ENCODE assay signal across 7 mouse cellular contexts in genomic region chr1:130715561-130716217, GRCm38 (mm10). TPM values are rescaled to one million over a fixed set of nuclear protein-coding genes. Genes with fewer than 3 reads are reported as not detected.
A peak's percentile ranks its signal among the peaks of the same experiment; 100 is the strongest.
DNase-seq lines count a peak whose midpoint lies in the region; ATAC-seq lines count a peak whose summit lies in the region.

Gene Gm29427, minus strand, starts transcription at chr1:130715799.

- H3K27me3 ChIP-seq in embryonic facial prominence, embryonic 10.5 days (replicated peaks; ENCODE audit: low read depth, poor library complexity, severe bottlenecking): peaks cover 20% of the 10 kb centered on the region
- H3K27me3 ChIP-seq in limb, embryonic 11.5 days (ENCODE audit: control insufficient read depth, insufficient read depth, low read length): no peaks in the 10 kb centered on the region
- no peaks in the 10 kb centered on the region for H3K27me3 ChIP-seq in midbrain, embryonic 14.5 days (ENCODE audit: control insufficient read depth, insufficient read depth, low read length)

- peak; percentile 93 for DNase-seq in adrenal gland, postnatal 10 days
- DNase-seq in embryonic facial prominence, embryonic 10.5 days (ENCODE audit: low spot score): peak; percentile 92
- DNase-seq in heart, adult 11 months: peak; percentile 99
- DNase-seq in kidney, adult 18-20 months: peak; percentile 98
- peak; percentile 89 for DNase-seq in limb, embryonic 11.5 days (ENCODE audit: low spot score)
- peak; percentile 95 for DNase-seq in midbrain, embryonic 14.5 days
- DNase-seq in spleen, adult 18-20 months: peak; percentile 96 to 97

- peaks cover 12% of the 10 kb centered on the region for H3K36me3 ChIP-seq in embryonic facial prominence, embryonic 10.5 days (replicated peaks)
- no peaks in the 10 kb centered on the region for H3K36me3 ChIP-seq in limb, embryonic 11.5 days (ENCODE audit: control insufficient read depth, insufficient read depth, low read length)
- H3K36me3 ChIP-seq in midbrain, embryonic 14.5 days (ENCODE audit: control insufficient read depth, insufficient read depth, low read length): peaks cover 5% of the 10 kb centered on the region

- peak within 1 kb of the TSS; percentile 91 for H3K27ac ChIP-seq in embryonic facial prominence, embryonic 10.5 days (replicated peaks)
- no peak within 1 kb of the TSS for H3K27ac ChIP-seq in limb, embryonic 11.5 days (replicated peaks; ENCODE audit: low read depth, low read length)
- H3K27ac ChIP-seq in midbrain, embryonic 14.5 days (replicated peaks; ENCODE audit: low read depth, low read length): peak within 1 kb of the TSS; percentile 89

- H3K9ac ChIP-seq in limb, embryonic 11.5 days (ENCODE audit: low read length): peak within 1 kb of the TSS; percentile 93
- peak within 1 kb of the TSS; percentile 99 for H3K9ac ChIP-seq in midbrain, embryonic 14.5 days (replicated peaks; ENCODE audit: low read length)

- H3K4me1 ChIP-seq in embryonic facial prominence, embryonic 10.5 days: peaks cover 23% of the 10 kb centered on the region
- peaks cover 2% of the 10 kb centered on the region; the same call in 1 of the 2 replicates for H3K4me1 ChIP-seq in limb, embryonic 11.5 days (ENCODE audit: control insufficient read depth, insufficient read depth, low read length)
- H3K4me1 ChIP-seq in midbrain, embryonic 14.5 days (ENCODE audit: control insufficient read depth, insufficient read depth, low read length): peaks cover 19% of the 10 kb centered on the region

- peak within 1 kb of the TSS; percentile 99 for H3K4me2 ChIP-seq in limb, embryonic 11.5 days (ENCODE audit: low read depth, severe bottlenecking)
- H3K4me2 ChIP-seq in midbrain, embryonic 14.5 days (ENCODE audit: low read length): peak within 1 kb of the TSS; percentile 78

- WGBS in embryonic facial prominence, embryonic 10.5 days: under 1% methylated on average over 38 of the region's 38 CpGs
- under 1% methylated on average over 38 of the region's 38 CpGs for WGBS in limb, embryonic 11.5 days
- WGBS in midbrain, embryonic 14.5 days: under 1% methylated on average over 38 of the region's 38 CpGs

- ATAC-seq in limb, embryonic 11.5 days (ENCODE audit: insufficient number of reproducible peaks, low FRiP score, low TSS enrichment, low read depth): peak; percentile 95
- peak; percentile 92 for ATAC-seq in midbrain, embryonic 14.5 days (ENCODE audit: low FRiP score, low TSS enrichment)

- H3K4me3 ChIP-seq in embryonic facial prominence, embryonic 10.5 days: peak within 1 kb of the TSS; percentile 86
- peak within 1 kb of the TSS; percentile 84 for H3K4me3 ChIP-seq in limb, embryonic 11.5 days (ENCODE audit: low read depth, low read length)
- peak within 1 kb of the TSS; percentile 91 for H3K4me3 ChIP-seq in midbrain, embryonic 14.5 days (replicated peaks; ENCODE audit: low read depth, low read length)

- no peaks in the 10 kb centered on the region for H3K9me3 ChIP-seq in embryonic facial prominence, embryonic 10.5 days
- H3K9me3 ChIP-seq in limb, embryonic 11.5 days (ENCODE audit: control insufficient read depth, low read length): no peaks in the 10 kb centered on the region
- H3K9me3 ChIP-seq in midbrain, embryonic 14.5 days (ENCODE audit: control insufficient read depth, low read length): no peaks in the 10 kb centered on the region

RNA-seq across cellular contexts. Expression of gene Gm29427, which starts in this region (rescaled TPM):
- total RNA-seq in adrenal gland, postnatal 10 days (2021): not detected
- not detected in 2 replicates for polyA plus RNA-seq in embryonic facial prominence, embryonic 10.5 days (2016; fragmentation: Nextera tagmentation; extraction: Ambion mirVana)
- polyA plus RNA-seq in limb, embryonic 11.5 days (2014; fragmentation: Nextera tagmentation; extraction: Ambion mirVana): not detected in 2 replicates
- polyA plus RNA-seq in midbrain, embryonic 14.5 days (2014; fragmentation: Nextera tagmentation; extraction: Ambion mirVana): not detected in 2 replicates

Comparison
In these comparisons a context has a peak if more than half of its experiments do, and no peak if none do; other contexts are left out.
1. Peak in DNase-seq in adrenal gland, postnatal 10 days; RNA of the gene not detected or under 1 TPM.
2. Peak in DNase-seq, H3K4me3 ChIP-seq and H3K27ac ChIP-seq in embryonic facial prominence, embryonic 10.5 days; RNA of the gene not detected or under 1 TPM.
3. Peak in DNase-seq, ATAC-seq, H3K4me3 ChIP-seq, H3K9ac ChIP-seq and H3K4me2 ChIP-seq in limb, embryonic 11.5 days; RNA of the gene not detected or under 1 TPM.
4. Peak in DNase-seq, ATAC-seq, H3K4me3 ChIP-seq, H3K27ac ChIP-seq, H3K9ac ChIP-seq and H3K4me2 ChIP-seq in midbrain, embryonic 14.5 days; RNA of the gene not detected or under 1 TPM.